In the genomic region with DNA sequence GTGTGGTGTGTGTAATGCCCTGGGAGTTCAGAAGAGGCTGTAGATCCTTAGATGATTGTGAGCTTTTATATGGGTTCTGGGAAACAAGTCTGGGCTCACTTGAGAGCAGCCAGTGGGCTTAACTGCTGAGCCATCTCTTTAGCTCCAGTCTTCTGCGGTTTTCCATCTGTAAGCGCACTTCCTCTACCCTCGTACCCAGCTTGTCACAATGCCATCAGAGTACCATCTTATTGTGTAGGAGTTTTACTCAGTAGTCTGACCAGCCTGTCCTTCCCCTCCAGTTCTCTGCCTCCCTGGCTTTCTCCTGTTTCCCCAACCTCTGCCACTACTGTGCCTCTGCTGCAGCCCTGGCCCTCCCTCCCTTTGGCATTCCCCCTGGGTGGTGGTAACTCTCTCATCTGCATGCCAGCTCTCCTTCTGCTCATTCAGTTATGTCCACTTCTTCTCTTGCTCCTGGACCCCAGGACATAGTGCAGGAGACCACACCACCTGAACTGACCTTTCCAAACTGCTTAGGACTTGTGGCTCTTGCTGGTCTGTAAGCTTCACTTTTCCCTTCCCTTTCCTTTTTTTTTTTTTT, we compare ENCODE assay signal across 21 mouse cellular contexts. TPM values are rescaled to one million over a fixed set of nuclear protein-coding genes. Genes with fewer than 3 reads are reported as not detected.
A peak's percentile ranks its signal among the peaks of the same experiment; 100 is the strongest.
DNase-seq lines count a peak whose midpoint lies in the region; ATAC-seq and TF ChIP-seq lines count a peak whose summit lies in the region.
"Had no signal": no experiment of that assay in that cellular context is flagged by ENCODE, and none has a peak within 500 bp of the region (broad histone marks: within the 10 kb centered on the region; RNA-seq: fewer than 3 reads in every experiment).

No protein-coding gene starts in this region.

- no peaks in the 10 kb centered on the region for H3K27me3 ChIP-seq in kidney, adult 2 months (replicated peaks; ENCODE audit: control insufficient read depth, insufficient read depth, low read length)
- no peaks in the 10 kb centered on the region for H3K27me3 ChIP-seq in kidney, embryonic 14.5 days (ENCODE audit: control insufficient read depth, insufficient read depth, low read length)
- no peaks in the 10 kb centered on the region; the same call in 1 of the 2 replicates for H3K27me3 ChIP-seq in liver, embryonic 11.5 days (replicated peaks; ENCODE audit: control insufficient read depth, insufficient read depth, low read length)

- no peak overlapping the region for H3K9ac ChIP-seq in kidney, embryonic 14.5 days (ENCODE audit: low read depth, low read length)
- no peak overlapping the region for H3K9ac ChIP-seq in liver, embryonic 11.5 days (ENCODE audit: low read depth, low read length)
- H3K9ac ChIP-seq: hindbrain, embryonic 14.5 days; midbrain, embryonic 12.5 days; neural tube, embryonic 13.5 days had no signal

- no peak overlapping the region; the same call in 1 of the 2 replicates for H3K27ac ChIP-seq in kidney, adult 2 months (ENCODE audit: insufficient read depth, low read depth, low read length)
- H3K27ac ChIP-seq in kidney, embryonic 14.5 days (ENCODE audit: low read depth, low read length) = no peak overlapping the region
- H3K27ac ChIP-seq in bone marrow macrophage, adult 2 months (ENCODE audit: insufficient read depth, low read depth, low read length) = peak overlapping the region; percentile 78
- H3K27ac ChIP-seq in liver, embryonic 11.5 days (ENCODE audit: low read depth, low read length) = no peak overlapping the region
- H3K27ac ChIP-seq: hindbrain, embryonic 14.5 days; midbrain, embryonic 12.5 days; neural tube, embryonic 13.5 days had no signal

- TF ChIP-seq POLR2A in kidney, adult 2 months (IDR thresholded peaks at IDR 0.05; ENCODE audit: low read depth, low read length) = no peak
- TF ChIP-seq POLR2A in bone marrow macrophage, adult 2 months (IDR thresholded peaks at IDR 0.05; ENCODE audit: borderline replicate concordance, low read depth, low read length) = no peak

- peaks cover 15% of the 10 kb centered on the region; the same call in 1 of the 2 replicates for H3K4me1 ChIP-seq in kidney, adult 2 months (ENCODE audit: control insufficient read depth, insufficient read depth, low read length)
- no peaks in the 10 kb centered on the region for H3K4me1 ChIP-seq in kidney, embryonic 14.5 days (ENCODE audit: control insufficient read depth, insufficient read depth, low read length)
- H3K4me1 ChIP-seq in bone marrow macrophage, adult 2 months (ENCODE audit: control insufficient read depth, insufficient read depth, low read length) = peaks cover 43% of the 10 kb centered on the region
- no peaks in the 10 kb centered on the region for H3K4me1 ChIP-seq in liver, embryonic 11.5 days (replicated peaks; ENCODE audit: control insufficient read depth, insufficient read depth, low read length)
- H3K4me1 ChIP-seq: midbrain, embryonic 12.5 days; neural tube, embryonic 13.5 days had no signal

- no peak for TF ChIP-seq CTCF in kidney, adult 2 months (conservative IDR thresholded peaks at IDR 0.05; ENCODE audit: insufficient read depth, insufficient read length, low read depth, low read length)
- TF ChIP-seq CTCF in bone marrow macrophage, adult 2 months (IDR thresholded peaks at IDR 0.05; ENCODE audit: low read depth, low read length) = no peak

- H3K4me3 ChIP-seq in kidney, adult 2 months (ENCODE audit: insufficient read depth, low read depth, low read length) = no peak overlapping the region
- H3K4me3 ChIP-seq in kidney, embryonic 14.5 days (ENCODE audit: low read length) = no peak overlapping the region
- H3K4me3 ChIP-seq in bone marrow macrophage, adult 2 months (ENCODE audit: insufficient read depth, low read length) = no peak overlapping the region
- no peak overlapping the region for H3K4me3 ChIP-seq in liver, embryonic 11.5 days (ENCODE audit: low read depth, low read length)
- H3K4me3 ChIP-seq: midbrain, embryonic 12.5 days; neural tube, embryonic 13.5 days had no signal

- no peak overlapping the region for H3K4me2 ChIP-seq in kidney, embryonic 14.5 days (replicated peaks; ENCODE audit: low read depth, low read length)
- H3K4me2 ChIP-seq in liver, embryonic 11.5 days = no peak overlapping the region
- H3K4me2 ChIP-seq: heart, embryonic 11.5 days; hindbrain, embryonic 14.5 days; midbrain, embryonic 12.5 days; neural tube, embryonic 13.5 days had no signal

- DNase-seq in kidney, adult 2 months = peak; percentile 59
- DNase-seq in kidney, postnatal 10 days = peak; percentile 67
- no peak for DNase-seq in liver, embryonic 11.5 days (ENCODE audit: low spot score)
- no peak for DNase-seq in yolk sac, embryonic 10.5 days (ENCODE audit: low spot score)
- DNase-seq in urinary bladder, postnatal 36 days (ENCODE audit: low spot score in 2 of 2) = no peak
- DNase-seq: adrenal gland, adult 8-10 months; cerebellum, adult 2 months; gastrocnemius, postnatal 14 days; heart, postnatal 14 days; lung, postnatal 10 days; right cerebral cortex, postnatal 25 days; thymus, postnatal 36 days had no signal

- 65% methylated on average over 3 of the region's 3 CpGs for WGBS in kidney, adult 2 months
- 76% methylated on average over 3 of the region's 3 CpGs for WGBS in kidney, embryonic 14.5 days
- 60% methylated on average over 3 of the region's 3 CpGs for WGBS in liver, embryonic 11.5 days

- H3K9me3 ChIP-seq in kidney, embryonic 14.5 days (ENCODE audit: control insufficient read depth, low read length) = no peaks in the 10 kb centered on the region
- no peaks in the 10 kb centered on the region for H3K9me3 ChIP-seq in liver, embryonic 11.5 days (ENCODE audit: control insufficient read depth, low read length)
- H3K9me3 ChIP-seq: G1E; midbrain, embryonic 12.5 days; neural tube, embryonic 13.5 days had no signal

- no peaks in the 10 kb centered on the region for H3K36me3 ChIP-seq in kidney, adult 2 months (ENCODE audit: control insufficient read depth, insufficient read depth, low read length)
- H3K36me3 ChIP-seq in kidney, embryonic 14.5 days (ENCODE audit: control insufficient read depth, insufficient read depth, low read length) = no peaks in the 10 kb centered on the region
- no peaks in the 10 kb centered on the region for H3K36me3 ChIP-seq in liver, embryonic 11.5 days (ENCODE audit: control insufficient read depth, insufficient read depth, low read length)
- H3K36me3 ChIP-seq: G1E; midbrain, embryonic 12.5 days; neural tube, embryonic 13.5 days had no signal

- ATAC-seq in kidney, embryonic 14.5 days (ENCODE audit: low FRiP score, low TSS enrichment) = no peak
- peak; percentile 46; the same call in 1 of the 2 replicates for ATAC-seq in neutrophil, adult 5-6 weeks (ENCODE audit: extremely low read depth, insufficient number of reproducible peaks, low FRiP score, poor library complexity, severe bottlenecking)
- no peak for ATAC-seq in liver, embryonic 11.5 days (replicated peaks; ENCODE audit: low FRiP score)
- ATAC-seq: intestine, postnatal 0 days had no signal

RNA-seq across cellular contexts. Expression of gene Cd63, which starts 1.7 kb away (rescaled TPM):
- polyA plus RNA-seq in kidney, adult 2 months (2012; rRNA removed) = 713 and 847 TPM in 2 replicates
- 479 and 521 TPM in 2 replicates for polyA plus RNA-seq in kidney, embryonic 14.5 days (2014; fragmentation: Nextera tagmentation; extraction: Ambion mirVana)
- 751 and 791 TPM in 2 replicates for polyA plus RNA-seq in bone marrow macrophage, adult 2 months (2012; ENCODE audit: insufficient read depth, insufficient read length, missing spikeins)
- total RNA-seq in neutrophil, adult 5-6 weeks (2017) = 22.8 and 30.5 TPM in 2 replicates
- polyA plus RNA-seq in liver, embryonic 11.5 days (2014; fragmentation: Nextera tagmentation; extraction: Ambion mirVana) = 193 and 198 TPM in 2 replicates

RNA-seq across cellular contexts. Expression of gene Gdf11, which starts 11.0 kb away (rescaled TPM):
- polyA plus RNA-seq in kidney, adult 2 months (2012; rRNA removed) = 2.5 and 2.9 TPM in 2 replicates
- polyA plus RNA-seq in kidney, embryonic 14.5 days (2014; fragmentation: Nextera tagmentation; extraction: Ambion mirVana) = 7.2 and 8.7 TPM in 2 replicates
- not detected in 2 replicates for polyA plus RNA-seq in bone marrow macrophage, adult 2 months (2012; ENCODE audit: insufficient read depth, insufficient read length, missing spikeins)
- total RNA-seq in neutrophil, adult 5-6 weeks (2017) = 19.9 and 22.1 TPM in 2 replicates
- polyA plus RNA-seq in liver, embryonic 11.5 days (2014; fragmentation: Nextera tagmentation; extraction: Ambion mirVana) = 3.3 and 3.5 TPM in 2 replicates

RNA-seq across cellular contexts. Expression of gene Rdh5, which starts 20.2 kb away (rescaled TPM):
- 38.9 and 46.0 TPM in 2 replicates for polyA plus RNA-seq in kidney, adult 2 months (2012; rRNA removed)
- 14.5 and 15.7 TPM in 2 replicates for polyA plus RNA-seq in kidney, embryonic 14.5 days (2014; fragmentation: Nextera tagmentation; extraction: Ambion mirVana)
- 4.6 and 7.5 TPM in 2 replicates for polyA plus RNA-seq in bone marrow macrophage, adult 2 months (2012; ENCODE audit: insufficient read depth, insufficient read length, missing spikeins)
- total RNA-seq in neutrophil, adult 5-6 weeks (2017) = 7.4 and 9.5 TPM in 2 replicates
- polyA plus RNA-seq in liver, embryonic 11.5 days (2014; fragmentation: Nextera tagmentation; extraction: Ambion mirVana) = 11.1 and 13.1 TPM in 2 replicates

RNA-seq across cellular contexts. Expression of gene Bloc1s1, which starts 21.3 kb away (rescaled TPM):
- polyA plus RNA-seq in kidney, adult 2 months (2012; rRNA removed) = 339 and 365 TPM in 2 replicates
- polyA plus RNA-seq in kidney, embryonic 14.5 days (2014; fragmentation: Nextera tagmentation; extraction: Ambion mirVana) = 219 and 258 TPM in 2 replicates
- polyA plus RNA-seq in bone marrow macrophage, adult 2 months (2012; ENCODE audit: insufficient read depth, insufficient read length, missing spikeins) = 125 TPM in 2 replicates
- total RNA-seq in neutrophil, adult 5-6 weeks (2017) = 58.3 and 85.6 TPM in 2 replicates
- 128 and 140 TPM in 2 replicates for polyA plus RNA-seq in liver, embryonic 11.5 days (2014; fragmentation: Nextera tagmentation; extraction: Ambion mirVana)

RNA-seq across cellular contexts. Expression of gene Itga7, which starts 31.1 kb away (rescaled TPM):
- 14.6 and 17.8 TPM in 2 replicates for polyA plus RNA-seq in kidney, adult 2 months (2012; rRNA removed)
- polyA plus RNA-seq in kidney, embryonic 14.5 days (2014; fragmentation: Nextera tagmentation; extraction: Ambion mirVana) = 0.77 and 1.3 TPM in 2 replicates
- 0.17 TPM in 1 of 2 replicates, not detected in the other for polyA plus RNA-seq in bone marrow macrophage, adult 2 months (2012; ENCODE audit: insufficient read depth, insufficient read length, missing spikeins)
- total RNA-seq in neutrophil, adult 5-6 weeks (2017) = 0.25 and 0.35 TPM in 2 replicates
- 0.14 and 0.21 TPM in 2 replicates for polyA plus RNA-seq in liver, embryonic 11.5 days (2014; fragmentation: Nextera tagmentation; extraction: Ambion mirVana)

Comparison
In these comparisons a context has a peak if more than half of its experiments do, and no peak if none do; other contexts are left out.
1. DNase-seq: peak in kidney, adult 2 months (single experiment) and kidney, postnatal 10 days (single experiment); none in liver, embryonic 11.5 days (single experiment), yolk sac, embryonic 10.5 days (single experiment) and urinary bladder, postnatal 36 days (0 of 2).